Mouse (Mus musculus): ENCODE measurements around the gene Gba2. TPM values are rescaled to one million over a fixed set of nuclear protein-coding genes. Genes with fewer than 3 reads are reported as not detected.
A peak's percentile ranks its signal among the peaks of the same experiment; 100 is the strongest.

Gene Gba2
- polyA plus RNA-seq, 1 experiment from 2014 or later = 16.7 TPM

DNA sequence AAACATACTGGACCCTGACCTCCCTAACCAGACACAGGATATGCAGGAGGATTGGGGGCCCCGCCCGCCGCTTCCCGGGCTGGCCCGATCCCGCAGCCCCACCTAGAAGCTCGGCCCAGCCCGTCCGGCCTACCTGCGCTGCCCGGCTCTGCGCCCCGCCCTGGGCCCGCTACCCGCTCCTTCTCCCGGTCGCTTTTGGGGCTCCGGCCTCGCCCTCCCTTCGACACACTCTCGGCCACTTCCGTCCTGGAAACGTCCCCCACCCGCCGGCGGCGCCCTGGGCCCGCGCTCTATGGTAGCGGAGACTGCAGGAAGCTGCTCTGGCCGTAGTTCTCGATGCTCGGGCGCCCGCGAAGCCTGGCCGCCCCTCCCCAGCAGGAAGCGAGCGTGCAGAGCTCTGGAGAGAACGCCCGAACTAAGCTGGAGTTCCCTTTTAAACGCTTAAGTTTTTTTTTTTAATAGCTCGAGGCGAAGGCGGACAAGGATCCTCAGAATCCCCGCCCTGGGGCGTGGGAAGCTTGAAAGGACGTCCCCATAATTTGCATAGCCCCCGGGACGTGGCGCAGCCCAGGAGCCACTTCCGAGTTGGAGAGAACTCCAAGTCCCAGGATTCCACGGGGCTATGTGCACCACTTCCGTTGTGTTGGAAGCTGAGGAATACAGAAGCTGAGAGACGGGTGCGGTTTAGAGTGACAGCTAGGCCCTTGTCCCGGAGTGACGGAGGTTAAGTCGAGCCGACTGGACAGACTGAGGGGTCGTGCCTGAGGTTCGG lies 16.5 kb downstream of the Gba2 start, which contains the start of the genes Creb3 and Tln1:
Creb3 (plus strand) TSS at position 336 of the 772 bp plus-strand sequence.
Tln1 (minus strand) TSS at position 695 of the 772 bp plus-strand sequence.
- Histone ChIP-seq H3K4me1 (replicated peaks) (peaks cover 63% of the 10 kb centered on the region), H3K4me3 (replicated peaks) (peak within 1 kb of the TSS; percentile 83), H3K9me3 (replicated peaks) (no peaks in the 10 kb centered on the region), H3K36me3 (replicated peaks) (peaks cover 39% of the 10 kb centered on the region), H3K9ac (peak within 1 kb of the TSS; percentile 93), H3K27me3 (no peaks in the 10 kb centered on the region), H3K4me2 (peak within 1 kb of the TSS; percentile 92), H3K27ac (replicated peaks) (peak within 1 kb of the TSS; percentile 100)
- WGBS (ENCODE audit: insufficient replicate concordance) = under 1% methylated on average over 62 of the region's 62 CpGs
- ATAC-seq (ENCODE audit: insufficient read depth) = peak; percentile 85

- Histone ChIP-seq H3K9ac (peak overlapping the region; percentile 93), H3K4me1 (replicated peaks) (peaks cover 69% of the 10 kb centered on the region), H3K4me3 (replicated peaks) (peak overlapping the region; percentile 83), H3K36me3 (replicated peaks) (peaks cover 39% of the 10 kb centered on the region), H3K27ac (replicated peaks) (peak overlapping the region; percentile 100), H3K4me2 (peak overlapping the region; percentile 92), H3K27me3 (no peaks in the 10 kb centered on the region), H3K9me3 (replicated peaks) (no peaks in the 10 kb centered on the region)
- peak; percentile 68 for ATAC-seq (ENCODE audit: insufficient read depth)
- WGBS (ENCODE audit: insufficient replicate concordance) = 1% methylated on average over 16 of the region's 16 CpGs
Observed at GRCm38 (mm10) chr4:43561436-43561996, 17.2 kb downstream of the Gba2 start.

GRCm38 (mm10) chr4:43560976-43561375 lies 17.7 kb downstream of the Gba2 start:
- H3K9ac ChIP-seq = peak overlapping the region; percentile 93
- no peaks in the 10 kb centered on the region for H3K27me3 ChIP-seq
- WGBS (ENCODE audit: insufficient replicate concordance) = 4% methylated on average over 2 of the region's 2 CpGs
- no peaks in the 10 kb centered on the region for H3K9me3 ChIP-seq (replicated peaks)
- H3K4me3 ChIP-seq (replicated peaks) = peak overlapping the region; percentile 83
- H3K4me2 ChIP-seq = peak overlapping the region; percentile 92
- H3K4me1 ChIP-seq (replicated peaks) = peaks cover 71% of the 10 kb centered on the region
- no peak for ATAC-seq (ENCODE audit: insufficient read depth)
- peak overlapping the region; percentile 100 for H3K27ac ChIP-seq (replicated peaks)
- peaks cover 39% of the 10 kb centered on the region for H3K36me3 ChIP-seq (replicated peaks)

DNA sequence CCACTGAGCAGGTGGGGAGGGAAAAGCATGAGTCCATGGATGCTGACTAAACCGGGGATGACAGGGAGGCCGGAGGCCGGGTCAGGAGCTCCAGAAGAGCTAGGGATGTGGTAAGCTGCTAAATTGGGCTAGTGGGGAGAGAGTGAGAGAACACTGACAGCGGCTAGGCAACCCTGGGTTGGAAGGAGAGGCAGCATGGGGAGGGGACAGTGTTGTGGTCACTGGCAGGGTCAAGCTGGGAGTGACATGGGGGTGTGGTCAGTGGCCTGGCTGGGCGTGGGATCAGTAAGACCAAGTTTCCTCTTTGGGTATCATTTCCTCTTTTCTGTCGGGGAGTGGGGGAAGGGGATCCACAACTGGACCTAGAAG lies 18.4 kb downstream of the Gba2 start:
- Histone ChIP-seq H3K9me3 (replicated peaks) (no peaks in the 10 kb centered on the region), H3K4me2 (peak overlapping the region; percentile 92), H3K4me1 (replicated peaks) (peaks cover 71% of the 10 kb centered on the region), H3K9ac (peak overlapping the region; percentile 93), H3K27ac (replicated peaks) (peak overlapping the region; percentile 100), H3K4me3 (replicated peaks) (peak overlapping the region; percentile 83), H3K36me3 (replicated peaks) (peaks cover 39% of the 10 kb centered on the region), H3K27me3 (no peaks in the 10 kb centered on the region)
- 6% methylated on average over 6 of the region's 6 CpGs for WGBS (ENCODE audit: insufficient replicate concordance)
- no peak for ATAC-seq (ENCODE audit: insufficient read depth)

GRCm38 (mm10) chr4:43559519-43560242 lies 19.0 kb downstream of the Gba2 start:
- ATAC-seq (ENCODE audit: insufficient read depth) = no peak
- peak overlapping the region; percentile 93 for H3K9ac ChIP-seq
- H3K27me3 ChIP-seq = no peaks in the 10 kb centered on the region
- peak overlapping the region; percentile 83 for H3K4me3 ChIP-seq (replicated peaks)
- peaks cover 68% of the 10 kb centered on the region for H3K4me1 ChIP-seq (replicated peaks)
- peaks cover 39% of the 10 kb centered on the region for H3K36me3 ChIP-seq (replicated peaks)
- no peaks in the 10 kb centered on the region for H3K9me3 ChIP-seq (replicated peaks)
- peak overlapping the region; percentile 92 for H3K4me2 ChIP-seq
- H3K27ac ChIP-seq (replicated peaks) = peak overlapping the region; percentile 100
- WGBS (ENCODE audit: insufficient replicate concordance) = 19% methylated on average over 13 of the region's 13 CpGs

DNA sequence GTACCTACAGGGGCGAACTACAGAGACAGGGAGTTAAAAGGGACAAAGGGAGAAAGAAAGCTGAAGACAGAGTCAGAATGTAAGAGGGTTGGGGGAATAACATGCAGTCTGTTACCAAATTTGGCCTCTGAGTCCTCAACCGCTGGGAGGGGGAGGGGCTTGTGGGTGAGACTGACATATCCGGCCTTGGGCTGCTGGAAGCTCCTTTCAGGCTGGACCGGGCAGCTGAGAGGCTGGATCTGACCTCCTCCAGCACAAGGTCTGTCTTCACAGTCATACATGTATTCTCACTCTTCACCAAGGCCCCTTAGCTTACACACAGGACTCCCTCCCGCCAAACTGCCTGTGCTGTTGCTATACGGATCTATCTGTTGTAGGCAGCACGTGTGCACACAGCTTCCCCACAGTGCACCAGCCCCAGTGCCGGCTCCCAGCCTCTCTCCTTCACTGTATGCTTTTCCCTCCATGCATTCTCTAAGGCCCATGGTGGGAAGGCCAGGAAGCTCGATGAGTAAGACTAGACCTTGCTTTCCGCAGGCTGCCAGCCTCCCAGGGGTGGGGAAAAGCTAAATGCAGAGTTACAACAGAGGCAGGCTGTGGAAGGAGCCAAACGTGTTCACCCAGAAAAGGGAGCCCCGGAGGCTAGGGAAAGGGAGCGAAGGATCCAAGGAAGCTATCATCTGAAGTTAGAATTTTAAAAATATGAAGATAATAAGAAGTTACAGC lies 19.9 kb downstream of the Gba2 start:
- Histone ChIP-seq H3K27me3 (no peaks in the 10 kb centered on the region), H3K27ac (replicated peaks) (peak overlapping the region; percentile 76), H3K9ac (peak overlapping the region; percentile 48), H3K4me2 (peak overlapping the region; percentile 92), H3K4me1 (replicated peaks) (peaks cover 61% of the 10 kb centered on the region), H3K36me3 (replicated peaks) (peaks cover 46% of the 10 kb centered on the region), H3K4me3 (replicated peaks) (peak overlapping the region; percentile 83), H3K9me3 (replicated peaks) (no peaks in the 10 kb centered on the region)
- 9% methylated on average over 13 of the region's 13 CpGs for WGBS (ENCODE audit: insufficient replicate concordance)
- no peak for ATAC-seq (ENCODE audit: insufficient read depth)

DNA sequence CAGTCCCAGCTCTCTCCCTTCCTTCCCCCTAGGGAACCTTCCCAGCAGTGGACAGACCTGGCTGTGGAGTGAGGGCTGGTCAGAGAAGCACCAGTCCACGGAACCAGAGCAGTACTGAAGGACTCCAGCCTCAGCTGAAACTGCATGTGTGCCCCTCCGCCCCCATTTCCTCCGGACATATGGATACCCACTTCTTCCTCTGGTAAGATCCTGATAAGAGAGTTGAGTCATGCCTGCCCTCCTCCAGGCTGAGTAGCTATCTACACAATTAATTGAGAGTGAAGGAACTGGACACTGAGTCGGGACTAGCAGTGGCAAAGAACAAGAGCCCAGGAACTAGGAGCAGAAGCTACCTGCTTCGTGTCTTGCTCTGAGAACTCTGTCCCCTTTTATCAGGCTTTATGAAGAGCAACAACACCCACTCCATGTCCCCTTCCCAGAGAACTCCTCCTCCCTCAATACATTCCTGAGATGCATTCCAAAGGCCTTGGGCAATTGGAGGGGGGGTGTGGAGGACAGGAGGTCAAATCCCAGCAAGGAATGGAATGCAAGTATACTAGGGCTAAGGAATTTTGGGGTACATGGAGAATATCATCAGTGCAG lies 20.5 kb downstream of the Gba2 start:
- H3K4me3 ChIP-seq (replicated peaks) = peak overlapping the region; percentile 83
- no peak for ATAC-seq (ENCODE audit: insufficient read depth)

GRCm38 (mm10) chr4:43555926-43556325 lies 22.7 kb downstream of the Gba2 start:
- Histone ChIP-seq H3K27me3 (no peaks in the 10 kb centered on the region), H3K27ac (replicated peaks) (no peak overlapping the region), H3K4me2 (no peak overlapping the region), H3K4me3 (replicated peaks) (no peak overlapping the region), H3K9me3 (replicated peaks) (0 out of 2 replicates have a peak, but pooled peaks cover 8% of the 10 kb centered on the region), H3K4me1 (replicated peaks) (peaks cover 46% of the 10 kb centered on the region), H3K9ac (no peak overlapping the region), H3K36me3 (replicated peaks) (peaks cover 75% of the 10 kb centered on the region)
- 72% methylated on average over 7 of the region's 7 CpGs for WGBS (ENCODE audit: insufficient replicate concordance)
- no peak for ATAC-seq (ENCODE audit: insufficient read depth)

More for the DNA sequence above, 20.5 kb downstream of the Gba2 start:
- peak overlapping the region; percentile 92 for H3K4me2 ChIP-seq
- H3K4me1 ChIP-seq (replicated peaks) = peaks cover 55% of the 10 kb centered on the region
- H3K27ac ChIP-seq (replicated peaks) = peak overlapping the region; percentile 76
- peak overlapping the region; percentile 48 for H3K9ac ChIP-seq
- 5% methylated on average over 5 of the region's 5 CpGs for WGBS (ENCODE audit: insufficient replicate concordance)
- H3K9me3 ChIP-seq (replicated peaks) = no peaks in the 10 kb centered on the region
- H3K36me3 ChIP-seq (replicated peaks) = peaks cover 53% of the 10 kb centered on the region
- H3K27me3 ChIP-seq = no peaks in the 10 kb centered on the region

GRCm38 (mm10) chr4:43553891-43554290 lies 24.8 kb downstream of the Gba2 start:
- Histone ChIP-seq H3K9me3 (replicated peaks) (0 out of 2 replicates have a peak, but pooled peaks cover 8% of the 10 kb centered on the region), H3K4me2 (no peak overlapping the region), H3K36me3 (replicated peaks) (peaks cover 92% of the 10 kb centered on the region), H3K27me3 (no peaks in the 10 kb centered on the region), H3K4me3 (replicated peaks) (no peak overlapping the region), H3K9ac (no peak overlapping the region), H3K4me1 (replicated peaks) (peaks cover 25% of the 10 kb centered on the region), H3K27ac (replicated peaks) (no peak overlapping the region)
- no peak for ATAC-seq (ENCODE audit: insufficient read depth)

DNA sequence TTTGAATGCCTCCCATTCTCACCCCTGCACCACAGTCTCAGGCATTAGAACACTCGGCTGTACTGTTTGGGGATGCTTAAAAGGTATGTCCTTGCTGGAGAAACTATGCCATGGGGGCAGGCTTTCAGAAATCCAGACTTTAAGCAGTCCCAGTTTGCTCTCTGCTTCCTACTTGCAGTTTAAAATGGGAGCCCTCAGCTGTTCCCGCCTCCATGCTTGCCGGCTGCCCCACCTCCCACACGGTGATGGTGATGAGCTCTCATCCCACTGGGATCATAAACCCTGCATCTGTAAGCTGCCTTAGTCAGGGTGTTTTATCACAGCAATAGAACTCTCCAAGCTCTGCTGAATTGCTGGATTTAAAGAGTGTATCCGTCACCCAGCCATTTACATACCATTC lies 26.2 kb downstream of the Gba2 start:
- WGBS (ENCODE audit: insufficient replicate concordance) = 91% methylated on average over 5 of the region's 5 CpGs
- Histone ChIP-seq H3K9ac (no peak overlapping the region), H3K27ac (replicated peaks) (no peak overlapping the region), H3K36me3 (replicated peaks) (peaks cover 100% of the 10 kb centered on the region), H3K4me3 (replicated peaks) (no peak overlapping the region), H3K4me1 (replicated peaks) (peaks cover 11% of the 10 kb centered on the region), H3K4me2 (no peak overlapping the region), H3K27me3 (no peaks in the 10 kb centered on the region), H3K9me3 (replicated peaks) (0 out of 2 replicates have a peak, but pooled peaks cover 8% of the 10 kb centered on the region)
- no peak for ATAC-seq (ENCODE audit: insufficient read depth)
